Mouse (Mus musculus) urinary bladder, postnatal 14 days (tissue): ENCODE results near the gene Vwf.
A peak's percentile ranks its signal among the peaks of the same experiment; 100 is the strongest.

Experiments used
- DNase-seq: peaks from one replicate; pipeline ENCODE4 v3.0.0; 2021; ENCODE audit warnings: low spot score

Gene Vwf

GRCm38 (mm10) chr6:125546474-125546873, at the start of gene Vwf:
Gene Vwf (plus strand): TSS chr6:125546774.
- DNase-seq = no peak

- DNase-seq = no peak
These were observed 48.5 kb upstream of the Vwf start for GRCm38 (mm10) chr6:125498062-125498461.

GRCm38 (mm10) chr6:125503186-125503802, 43.3 kb upstream of the Vwf start:
- no peak for DNase-seq

- DNase-seq = no peak
These were observed 41.8 kb upstream of the Vwf start for GRCm38 (mm10) chr6:125504622-125505355.

- no peak for DNase-seq
These were observed 40.1 kb upstream of the Vwf start for GRCm38 (mm10) chr6:125506427-125506826.

GRCm38 (mm10) chr6:125509783-125510182, 36.8 kb upstream of the Vwf start:
- no peak for DNase-seq

GRCm38 (mm10) chr6:125510645-125511044, 35.9 kb upstream of the Vwf start:
- DNase-seq = no peak

- DNase-seq = no peak
These were observed 35.4 kb upstream of the Vwf start for GRCm38 (mm10) chr6:125511196-125511595.

- DNase-seq = peak; percentile 36
These were observed 33.5 kb upstream of the Vwf start for GRCm38 (mm10) chr6:125512950-125513596.

GRCm38 (mm10) chr6:125515503-125516315, 30.9 kb upstream of the Vwf start:
- no peak for DNase-seq

- no peak for DNase-seq
These were observed 24.9 kb upstream of the Vwf start for GRCm38 (mm10) chr6:125521558-125522193.

- no peak for DNase-seq
These were observed 22.5 kb upstream of the Vwf start for GRCm38 (mm10) chr6:125524027-125524426.

- DNase-seq = no peak
These were observed 20.5 kb upstream of the Vwf start for GRCm38 (mm10) chr6:125526066-125526465.

- no peak for DNase-seq
These were observed 17.9 kb upstream of the Vwf start for GRCm38 (mm10) chr6:125528614-125529200.

- no peak for DNase-seq
These were observed 17.1 kb upstream of the Vwf start for GRCm38 (mm10) chr6:125529479-125529878.

- no peak for DNase-seq
These were observed 13.4 kb upstream of the Vwf start for GRCm38 (mm10) chr6:125533104-125533650.

GRCm38 (mm10) chr6:125534990-125535389, 11.6 kb upstream of the Vwf start:
- no peak for DNase-seq

- DNase-seq = no peak
These were observed 8.1 kb upstream of the Vwf start for GRCm38 (mm10) chr6:125538469-125538868.

- DNase-seq = no peak
These were observed 7.2 kb upstream of the Vwf start for GRCm38 (mm10) chr6:125539423-125539822.

GRCm38 (mm10) chr6:125540199-125540598, 6.4 kb upstream of the Vwf start:
- no peak for DNase-seq

GRCm38 (mm10) chr6:125540826-125541225, 5.7 kb upstream of the Vwf start:
- no peak for DNase-seq
